Mouse (Mus musculus) embryonic fibroblast, embryonic 13.5 days (primary cell): Measurements from ENCODE around the gene Ly6g6e. TPM values are rescaled to one million over a fixed set of nuclear protein-coding genes. Genes with fewer than 3 reads are reported as not detected.

Experiments
- H3K27ac ChIP-seq: 2 replicates; pipeline ENCODE4 v1.5.1; 2012; ENCODE audit warnings: low read length, control low read depth, inconsistent platforms; ENCODE audit not compliant: insufficient read depth
- H3K4me1 ChIP-seq: 2 replicates; pipeline ENCODE4 v1.6.1; 2011; ENCODE audit warnings: low read length; ENCODE audit not compliant: control insufficient read depth, insufficient read depth
- H3K4me3 ChIP-seq: 2 replicates; pipeline ENCODE4 v1.5.1; 2011; ENCODE audit warnings: mild to moderate bottlenecking, control low read depth, low read length; ENCODE audit not compliant: insufficient read depth
- CTCF ChIP-seq: IDR thresholded peaks from 2 replicates; pipeline ENCODE4 v1.5.1; 2011; ENCODE audit warnings: mild to moderate bottlenecking, control low read depth, low read length, moderate library complexity, borderline replicate concordance; ENCODE audit not compliant: insufficient read depth
- POLR2A ChIP-seq: IDR thresholded peaks from 2 replicates; pipeline ENCODE4 v1.6.1; 2011; ENCODE audit warnings: low read depth, mild to moderate bottlenecking, control low read depth, low read length, moderate library complexity
- polyA plus RNA-seq: library from polyadenylated mRNA; stranded (reverse); fragments of >200 nt; gene quantifications from 2 replicates; pipeline ENCODE4 v1.2.4, GENCODE M21; 2011; ENCODE audit warnings: low read depth; ENCODE audit not compliant: missing spikeins, insufficient read length

Gene Ly6g6e
- polyA plus RNA-seq, 1 experiment: not detected

DNA sequence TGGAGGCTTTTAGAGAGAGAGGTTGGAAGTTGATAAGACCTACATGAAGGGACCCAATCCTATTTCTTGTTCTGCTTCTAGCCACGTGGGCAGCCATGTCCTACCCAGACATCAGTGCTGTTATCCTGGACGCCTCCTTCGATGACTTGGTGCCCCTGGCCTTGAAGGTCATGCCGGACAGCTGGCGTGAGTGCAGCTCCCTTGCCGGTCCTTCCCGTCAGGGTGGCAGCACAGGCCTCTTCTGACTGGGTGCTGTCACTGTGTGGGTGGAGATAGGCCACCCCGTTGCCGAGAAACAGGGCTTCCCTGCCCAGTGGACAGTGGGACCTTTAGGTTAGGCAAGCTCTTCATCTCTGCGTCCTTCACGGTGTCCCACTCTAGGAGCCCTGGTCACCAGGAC, 24.5 kb downstream of the Ly6g6e start:
- Histone ChIP-seq H3K4me1 (no peaks in the 10 kb centered on the region), H3K27ac (no peak overlapping the region), H3K4me3 (no peak overlapping the region)
- no peak for TF ChIP-seq POLR2A

DNA sequence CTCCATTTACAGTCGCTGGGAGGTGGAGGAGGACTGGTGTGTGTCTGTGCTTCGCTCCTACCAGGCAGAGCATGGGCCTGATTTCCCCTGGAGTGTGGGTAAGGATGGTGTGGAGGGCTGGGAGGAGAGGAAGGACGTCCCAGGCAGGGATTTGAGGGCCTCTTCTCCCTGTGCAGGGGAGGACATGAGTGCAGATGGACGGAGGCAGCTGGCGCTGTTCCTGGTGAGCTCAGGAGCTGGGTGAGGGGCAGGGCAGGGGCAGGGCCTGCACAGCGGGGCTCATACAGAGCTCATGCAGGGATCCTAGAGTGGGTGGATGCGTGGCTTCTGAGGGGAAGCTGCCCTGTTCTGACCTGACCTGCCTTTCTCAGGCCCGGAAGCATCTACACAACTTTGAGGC, 25.6 kb downstream of the Ly6g6e start:
- Histone ChIP-seq H3K27ac (no peak overlapping the region), H3K4me1 (no peaks in the 10 kb centered on the region), H3K4me3 (no peak overlapping the region)
- TF ChIP-seq CTCF (no peak), POLR2A (no peak)

DNA sequence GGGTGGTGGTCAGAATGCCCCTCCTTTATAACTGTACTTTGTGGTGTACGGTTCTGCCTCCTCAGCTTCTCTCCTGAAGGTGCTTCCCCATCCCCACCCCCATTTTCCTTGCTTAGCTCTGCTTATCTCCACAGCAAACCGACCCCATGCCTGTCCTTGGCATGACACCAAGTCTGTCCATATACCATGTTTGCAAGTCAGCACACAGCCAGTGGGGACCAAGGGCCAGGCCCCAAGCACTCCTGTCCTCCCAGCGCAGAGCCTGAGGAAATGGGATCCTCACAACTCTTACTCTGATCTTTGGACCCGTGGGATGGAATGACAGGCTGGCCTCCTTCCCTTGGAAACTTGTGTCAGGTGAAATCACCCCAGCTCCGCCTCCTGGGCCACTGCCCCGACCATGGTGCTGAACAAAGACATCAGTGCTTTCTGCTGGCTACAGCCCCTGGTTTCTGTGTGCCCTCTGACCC, 26.6 kb downstream of the Ly6g6e start:
- Histone ChIP-seq H3K4me1 (no peaks in the 10 kb centered on the region), H3K4me3 (no peak overlapping the region), H3K27ac (no peak overlapping the region)
- TF ChIP-seq CTCF (no peak), POLR2A (no peak)

DNA sequence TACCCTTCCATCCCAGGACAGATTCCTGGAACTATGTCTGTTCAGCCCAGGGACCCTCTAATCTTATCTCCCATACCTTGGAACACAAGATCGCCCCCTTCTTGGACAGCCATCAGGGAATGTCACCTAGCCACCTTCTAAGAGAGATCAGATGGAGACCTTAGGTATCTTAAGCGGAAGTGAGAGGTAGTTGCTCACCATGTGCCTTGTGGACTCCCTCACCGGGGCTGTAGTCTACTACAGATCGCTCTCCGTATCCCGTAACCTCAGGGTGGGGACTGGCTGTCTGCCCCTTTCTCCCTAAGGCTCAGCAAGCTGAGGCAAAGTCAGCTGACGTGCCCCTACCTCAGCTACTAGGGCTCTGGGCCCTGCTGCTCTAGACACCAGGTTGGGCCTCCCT, 27.4 kb downstream of the Ly6g6e start:
- Histone ChIP-seq H3K4me1 (no peaks in the 10 kb centered on the region), H3K4me3 (no peak overlapping the region), H3K27ac (no peak overlapping the region)
- no peak for TF ChIP-seq POLR2A
- TF ChIP-seq CTCF: no peak

DNA sequence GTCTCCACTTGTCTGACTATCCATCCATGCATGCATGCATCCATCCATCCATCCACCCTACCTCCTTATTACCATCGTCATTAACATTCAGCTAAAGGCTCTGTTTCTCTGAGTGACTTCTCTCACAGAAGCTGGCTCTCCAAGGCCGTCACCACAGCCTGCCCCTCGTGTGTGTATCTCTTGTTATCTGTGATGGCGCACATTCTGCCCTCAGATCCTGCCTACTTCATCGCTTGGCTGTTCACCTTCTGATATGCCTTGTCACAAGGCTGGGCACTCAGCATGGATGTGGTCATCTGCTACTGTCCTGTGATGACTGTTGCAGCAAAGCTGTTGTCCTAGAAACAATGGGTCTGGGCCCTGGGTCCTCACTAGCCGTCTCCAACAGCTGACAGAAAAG, 28.1 kb downstream of the Ly6g6e start:
- Histone ChIP-seq H3K4me1 (no peaks in the 10 kb centered on the region), H3K4me3 (no peak overlapping the region), H3K27ac (no peak overlapping the region)
- TF ChIP-seq POLR2A (no peak), CTCF (no peak)

DNA sequence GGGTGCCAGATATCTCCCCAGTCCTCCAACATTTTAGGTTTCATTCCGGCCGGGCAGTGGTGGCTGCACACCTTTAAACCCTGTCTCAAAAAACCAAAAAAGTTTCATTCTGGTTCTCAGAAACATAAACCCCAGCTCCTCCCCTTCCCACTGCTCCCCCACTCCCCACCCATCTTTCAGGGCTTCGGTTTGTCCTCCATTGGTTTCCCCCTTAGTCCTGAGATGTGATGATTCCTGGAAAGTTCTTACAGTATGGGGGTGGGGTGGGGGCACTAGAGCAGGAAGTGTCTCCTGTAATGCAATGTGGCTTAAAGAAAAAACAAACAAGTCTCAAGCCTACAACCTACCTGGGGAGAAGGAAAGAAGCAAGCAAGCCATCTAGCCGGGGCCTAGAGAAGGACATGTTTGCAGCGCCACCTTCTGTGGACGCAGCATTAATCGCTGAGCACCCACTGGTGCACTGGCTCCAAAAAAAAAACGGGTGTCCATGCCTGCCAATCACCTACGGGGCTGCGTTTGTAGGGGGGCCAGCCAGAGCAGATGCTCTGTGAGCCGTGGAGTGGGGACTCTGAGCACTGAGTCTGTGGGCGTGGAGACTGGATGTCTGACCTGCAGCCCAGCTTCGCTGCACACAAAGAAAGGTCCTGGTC, 29.2 kb downstream of the Ly6g6e start:
- TF ChIP-seq POLR2A (no peak), CTCF (peak; percentile 64; the same call in 1 of the 2 replicates)
- no peak overlapping the region for H3K27ac ChIP-seq
- H3K4me1 ChIP-seq: no peaks in the 10 kb centered on the region
- no peak overlapping the region for H3K4me3 ChIP-seq

DNA sequence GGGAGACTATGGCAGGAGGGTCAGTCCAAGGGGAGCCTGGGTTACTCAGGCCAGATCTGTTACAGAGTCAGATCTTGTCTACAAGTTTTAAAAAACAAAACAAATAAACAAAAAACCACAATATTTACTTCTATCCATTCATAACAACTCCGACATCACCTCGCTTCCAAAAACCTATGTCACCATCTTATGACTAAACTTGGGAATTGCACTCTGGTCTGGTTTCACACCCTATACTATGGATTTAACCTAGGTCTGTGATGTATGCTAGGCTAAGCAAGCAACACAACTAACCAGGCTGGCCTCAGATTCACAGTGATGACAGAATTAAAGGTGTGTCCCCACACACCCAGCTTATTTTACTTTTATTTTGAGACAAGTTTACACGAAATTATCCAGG, 29.8 kb downstream of the Ly6g6e start:
- Histone ChIP-seq H3K4me1 (no peaks in the 10 kb centered on the region), H3K27ac (no peak overlapping the region), H3K4me3 (no peak overlapping the region)
- TF ChIP-seq CTCF (no peak), POLR2A (no peak)

DNA sequence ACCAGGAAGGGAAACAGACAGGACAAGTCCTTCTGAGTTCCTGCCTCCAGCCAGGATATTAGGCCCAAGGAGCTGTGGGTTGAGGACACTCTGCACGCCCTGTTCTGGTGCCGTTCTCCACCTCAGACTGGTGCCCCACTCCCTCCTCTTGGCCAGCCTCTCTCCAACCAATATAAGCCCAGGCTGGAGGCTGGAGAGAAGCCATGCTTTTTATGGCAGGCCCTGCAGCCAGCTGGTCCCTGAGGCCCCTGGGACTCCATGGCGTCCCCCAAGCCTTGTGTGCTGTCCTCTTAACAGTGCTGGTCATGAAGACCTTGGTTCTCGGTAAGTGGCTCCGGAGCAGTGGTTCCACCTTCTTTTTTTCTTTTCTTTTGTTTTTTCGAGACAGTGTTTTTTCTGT, 31.4 kb downstream of the Ly6g6e start, which contains the start of gene Ly6g5c:
Ly6g5c (plus strand) TSS at position 183 of the 400 bp plus-strand sequence.
- Histone ChIP-seq H3K4me1 (no peaks in the 10 kb centered on the region), H3K4me3 (no peak within 1 kb of the TSS), H3K27ac (no peak within 1 kb of the TSS)
- no peak for TF ChIP-seq POLR2A

DNA sequence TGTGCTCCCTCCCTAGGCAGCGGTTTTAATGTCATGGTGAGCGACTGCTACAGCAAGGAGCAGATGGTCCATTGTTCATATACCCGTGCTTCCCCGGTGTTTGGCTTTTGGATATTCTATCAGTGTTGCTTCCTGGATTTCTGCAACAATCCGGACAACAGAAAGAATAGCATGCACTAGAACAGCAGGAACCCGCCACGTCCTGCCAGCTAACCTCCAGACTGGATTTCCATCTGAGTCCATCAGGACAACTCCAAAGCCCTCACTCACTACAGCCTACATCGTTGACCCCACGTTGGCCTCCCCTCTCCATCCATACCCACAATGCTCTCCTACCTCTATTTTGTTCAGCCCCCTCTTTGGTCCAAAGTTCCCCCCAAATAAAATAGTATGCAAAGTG, 35.1 kb downstream of the Ly6g6e start:
- Histone ChIP-seq H3K4me3 (no peak overlapping the region), H3K4me1 (no peaks in the 10 kb centered on the region), H3K27ac (no peak overlapping the region)
- TF ChIP-seq POLR2A (no peak), CTCF (no peak)

DNA sequence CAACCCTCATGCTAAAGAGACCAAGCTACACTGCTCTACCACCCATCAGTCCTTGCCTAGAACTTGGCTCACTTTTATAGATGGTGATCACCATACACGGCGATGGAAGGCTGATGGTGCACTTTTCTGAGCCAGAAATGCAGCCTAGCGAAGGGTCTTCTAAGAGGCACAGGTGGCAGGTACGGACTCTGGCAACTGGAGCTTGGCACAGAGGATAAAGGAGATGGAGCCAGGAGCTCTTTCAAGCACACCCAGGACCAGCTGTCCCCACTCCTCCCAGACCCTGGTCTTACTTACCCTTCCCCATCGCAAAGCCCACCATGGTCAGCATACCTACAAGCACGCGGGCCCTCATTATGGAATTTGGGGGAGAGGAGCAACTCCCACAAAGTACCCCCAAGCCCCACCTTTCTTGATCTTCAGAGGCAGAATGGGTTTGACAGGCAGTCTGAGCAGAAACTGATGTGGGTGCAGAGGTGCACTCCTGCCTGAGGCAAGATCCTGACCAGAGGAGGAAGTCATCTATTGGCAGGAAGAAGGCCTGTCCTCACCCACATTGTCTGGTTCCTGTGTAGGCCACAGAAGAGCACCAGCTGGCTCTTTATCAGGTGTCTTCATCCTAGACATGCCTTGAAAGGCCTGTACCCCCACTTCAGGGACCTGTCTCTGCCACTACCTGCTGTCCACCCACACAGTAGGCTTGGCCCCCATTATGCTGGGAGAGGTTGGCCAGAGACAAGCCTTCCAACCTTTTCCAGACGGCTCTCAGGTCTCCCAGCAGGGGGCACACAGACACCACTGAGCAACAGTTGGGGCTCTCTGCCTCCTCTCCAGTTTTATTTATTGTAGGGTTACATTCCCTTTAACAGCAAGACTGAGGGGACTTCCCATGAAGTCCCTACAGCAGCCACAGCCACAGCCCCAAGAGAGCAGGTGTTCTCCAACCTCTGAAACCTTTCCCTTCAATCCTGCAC, 38.6 kb downstream of the Ly6g6e start, which contains the start of gene Ly6g5b:
Ly6g5b (minus strand) TSS at position 383 of the 974 bp plus-strand sequence.
- Histone ChIP-seq H3K4me1 (no peaks in the 10 kb centered on the region), H3K27ac (no peak within 1 kb of the TSS), H3K4me3 (no peak within 1 kb of the TSS)
- TF ChIP-seq CTCF (0 out of 2 replicates have a peak, but pooled peaks have one; percentile 2), POLR2A (no peak)
